Mouse (Mus musculus) B cell, adult 2 months (primary cell): ENCODE data around the gene Brix1.

ENCODE experiments used
- DNase-seq, 2 experiments: peaks; one replicate each; pipeline ENCODE4 v3.0.0; 2022

The Brix1 gene

DNA sequence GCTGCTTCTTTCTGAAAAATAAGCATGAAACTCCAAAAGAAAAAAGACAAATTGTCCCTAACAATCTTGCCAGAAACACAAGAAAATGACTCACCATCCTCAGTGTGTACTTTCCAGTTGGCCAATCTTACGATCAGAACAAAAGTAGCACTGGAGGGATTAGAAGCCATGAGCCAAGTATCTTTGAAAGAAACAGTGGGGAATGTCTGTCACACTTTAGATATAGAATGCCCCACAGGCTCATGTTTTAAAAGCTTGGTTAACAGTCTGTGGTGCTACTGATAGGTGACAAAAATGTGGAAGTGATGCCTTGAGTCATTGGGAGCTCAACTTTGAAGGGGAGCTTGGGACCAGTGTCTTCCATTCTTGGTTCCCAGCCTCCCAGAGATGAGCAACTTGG, 43.5 kb downstream of the Brix1 start:
- DNase-seq: no peak

GRCm38 (mm10) chr15:10441493-10441892, 44.3 kb downstream of the Brix1 start:
- no peak for DNase-seq

DNA sequence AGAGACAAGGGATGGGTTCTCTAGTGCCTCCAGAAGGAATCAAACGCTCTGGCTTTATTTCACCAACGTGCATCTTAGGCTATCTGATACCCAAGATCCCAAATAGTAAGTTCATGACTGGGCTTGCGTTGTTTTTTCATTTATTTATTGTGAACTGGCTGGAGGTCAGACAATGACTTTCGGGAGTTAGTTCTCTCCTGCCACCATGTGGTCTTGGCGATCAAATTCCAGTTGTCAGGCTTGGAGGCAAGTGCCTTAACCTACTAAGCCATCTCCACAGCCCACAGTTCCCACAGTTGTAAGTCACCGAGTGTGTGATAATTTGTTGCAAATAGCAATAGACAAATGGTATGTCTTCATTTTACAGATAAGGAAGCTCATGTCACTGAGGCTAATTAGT, 45.8 kb downstream of the Brix1 start:
- no peak for DNase-seq

- DNase-seq: no peak
Measured at GRCm38 (mm10) chr15:10436893-10437292, 48.9 kb downstream of the Brix1 start.

DNA sequence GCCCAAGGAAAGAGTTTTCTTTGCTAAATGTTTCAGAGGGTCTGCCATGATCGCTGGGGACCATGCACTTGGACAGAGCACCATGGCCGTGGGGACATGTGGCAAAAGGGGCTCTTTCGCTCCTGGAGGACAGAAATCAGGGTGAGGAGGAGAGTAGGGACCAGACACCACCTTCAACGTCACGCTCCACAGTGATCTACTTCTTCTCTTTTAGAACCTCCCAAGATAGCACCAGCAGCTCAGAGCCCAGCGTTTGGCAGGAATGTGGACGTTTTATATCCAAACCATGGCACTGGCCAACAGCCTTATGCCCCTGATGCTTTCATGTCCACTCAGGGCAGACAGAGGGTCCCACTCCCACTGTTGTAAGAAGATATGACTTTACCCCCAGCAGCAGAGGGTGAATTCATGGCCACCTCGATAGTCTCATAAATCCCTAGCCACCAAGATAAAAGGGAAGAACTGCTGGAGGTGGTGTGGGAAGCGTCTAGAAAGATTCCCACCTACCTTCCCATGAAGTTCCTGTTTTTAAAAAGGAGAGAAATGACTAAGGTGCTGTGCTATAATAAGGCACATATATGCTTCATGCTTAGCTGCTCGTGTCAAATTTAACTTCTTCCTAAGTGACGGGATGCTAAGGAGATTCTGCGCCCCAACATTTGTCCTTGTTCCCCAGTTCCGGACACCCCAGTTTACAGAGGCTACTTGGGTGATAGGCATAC, 59.0 kb downstream of the Brix1 start:
- DNase-seq: no peak

- DNase-seq: no peak
Measured at GRCm38 (mm10) chr15:10426124-10426523, 59.6 kb downstream of the Brix1 start.
